Mouse (Mus musculus) left cerebral cortex, adult 6 months (tissue): Measurements from ENCODE around the gene Npnt. TPM values are rescaled to one million over a fixed set of nuclear protein-coding genes. Genes with fewer than 3 reads are reported as not detected.

Source experiments
- long read RNA-seq, 2 experiments: library from polyadenylated mRNA; unstranded; transcript quantifications; one replicate each; pipeline ENCODE4 v2.0.0; 2019 to 2020
- polyA plus RNA-seq: library from polyadenylated mRNA; unstranded; fragments of <200 nt; fragmentation: Nextera tagmentation; gene quantifications from 2 replicates; pipeline ENCODE4 v1.2.3, GENCODE M21; 2021

Npnt gene
- polyA plus RNA-seq, result 5.9 and 6.3 TPM in 2 replicates
- long read RNA-seq, experiment 1, full-length matches to known transcripts, result 25 of 40 reads
- long read RNA-seq, experiment 1, partial matches to known transcripts, result 6 of 40 reads
- long read RNA-seq, experiment 1, other reads (novel, unspliced or antisense), result 9 of 40 reads
- long read RNA-seq, experiment 2, full-length matches to known transcripts, result 1 of 10 reads
- long read RNA-seq, experiment 2, partial matches to known transcripts, result 5 of 10 reads
- long read RNA-seq, experiment 2, other reads (novel, unspliced or antisense), result 4 of 10 reads

GRCm38 (mm10) chr3:132949791-132950528, at the start of gene Npnt:
Npnt (minus strand) TSS chr3:132950291.

Other genes starting within 250 kb of the Npnt start
- gene Ints12, start 141.5 kb upstream of the Npnt start, polyA plus RNA-seq, result 8.8 TPM in 2 replicates
- gene Gstcd, start 141.7 kb upstream of the Npnt start, polyA plus RNA-seq, result 0.73 and 1.5 TPM in 2 replicates